Mouse (Mus musculus) kidney, adult 2 months (tissue): ENCODE data around the gene Plscr2.

Experiments used
- CTCF ChIP-seq: fragments of 200-500 bp; conservative IDR thresholded peaks from 2 replicates; pipeline ENCODE4 v1.5.1; 2011; ENCODE audit warnings: low read depth, mild to moderate bottlenecking, control low read depth, low read length, moderate library complexity, mixed read lengths; ENCODE audit not compliant: insufficient read depth, insufficient read length
- POLR2A ChIP-seq: fragments of 200-500 bp; IDR thresholded peaks from one replicate; pipeline ENCODE4 v1.6.1; 2011; ENCODE audit warnings: low read depth, low read length, control low read depth

GRCm38 (mm10) chr9:92273271-92273670, 2.1 kb upstream of the Plscr2 start:
- no peak for TF ChIP-seq POLR2A
- TF ChIP-seq CTCF = no peak
